Mouse (Mus musculus) lung, postnatal 4 days (tissue): ENCODE data around the gene Tmem63a.
A peak's percentile ranks its signal among the peaks of the same experiment; 100 is the strongest.
"Not testable (repeated sequence)": the region's sequence is repeated elsewhere in the genome, so short reads cannot be mapped to it uniquely, and the experiment has no call there.

ENCODE experiments used
- DNase-seq, 2 experiments: peaks; one replicate each; pipeline ENCODE4 v3.0.0; 2021

The Tmem63a gene

DNA sequence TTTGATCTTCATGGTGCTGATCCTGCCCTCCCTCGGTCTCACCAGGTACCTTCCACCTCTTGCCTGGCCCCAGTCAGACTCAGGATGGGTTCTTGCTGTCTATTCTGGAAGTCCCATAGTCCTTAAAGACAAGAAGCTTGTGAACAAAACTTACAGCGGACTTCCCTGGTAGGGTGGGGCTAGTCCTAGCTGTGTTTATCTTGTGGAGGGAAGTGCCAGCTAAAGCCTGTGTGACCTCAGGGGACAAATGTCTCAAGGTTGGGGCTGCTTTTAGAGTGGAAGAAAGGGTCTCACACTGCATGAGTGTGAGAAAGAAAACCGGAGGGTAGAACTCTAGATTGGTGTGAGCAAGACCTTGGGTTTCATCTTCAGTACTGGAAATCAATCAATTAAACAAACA is 23.6 kb downstream of the Tmem63a start:
- DNase-seq: peak in 1 of 2 experiments; percentile 10

DNA sequence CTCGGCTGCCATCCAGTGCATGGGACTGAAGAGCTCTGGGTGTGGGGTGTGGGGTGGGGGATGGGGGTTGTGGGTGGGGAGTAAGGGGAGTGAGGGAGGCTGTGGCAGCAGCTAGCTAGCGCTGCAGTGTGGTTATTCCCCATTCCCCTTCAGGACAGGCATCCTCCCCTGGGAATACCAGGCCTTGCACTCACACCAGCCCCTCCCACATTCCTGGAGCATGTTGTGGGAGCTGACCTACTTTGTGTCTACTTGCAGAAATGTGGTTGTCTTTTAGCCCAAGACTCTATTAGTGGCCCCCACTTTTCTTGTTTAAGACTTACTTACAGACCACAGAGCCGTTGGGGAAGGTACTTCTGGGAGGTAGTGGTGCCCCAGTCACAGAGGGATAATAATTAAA is 24.4 kb downstream of the Tmem63a start:
- peak; percentile 53 to 72 for DNase-seq

DNA sequence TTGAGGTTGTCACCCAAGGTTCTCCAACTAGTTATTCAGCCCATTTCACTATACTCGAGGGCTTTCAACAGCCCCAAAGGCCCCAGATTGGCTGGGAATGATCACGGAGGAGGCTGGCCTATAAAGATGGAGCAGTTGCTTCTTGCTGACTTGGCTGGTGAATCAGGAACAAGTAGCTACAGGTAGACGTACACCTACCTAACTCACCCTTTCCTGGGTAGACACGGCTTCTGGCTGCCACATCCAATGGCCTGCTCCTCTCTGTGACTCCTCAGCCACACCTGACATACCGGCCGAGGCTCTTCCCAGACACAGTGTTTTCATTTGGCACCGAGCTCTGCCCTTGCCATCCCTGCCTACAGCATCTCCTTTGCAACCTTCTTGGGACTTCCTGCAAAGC is 25.1 kb downstream of the Tmem63a start:
- peak in 1 of 2 experiments; percentile 11 for DNase-seq

DNA sequence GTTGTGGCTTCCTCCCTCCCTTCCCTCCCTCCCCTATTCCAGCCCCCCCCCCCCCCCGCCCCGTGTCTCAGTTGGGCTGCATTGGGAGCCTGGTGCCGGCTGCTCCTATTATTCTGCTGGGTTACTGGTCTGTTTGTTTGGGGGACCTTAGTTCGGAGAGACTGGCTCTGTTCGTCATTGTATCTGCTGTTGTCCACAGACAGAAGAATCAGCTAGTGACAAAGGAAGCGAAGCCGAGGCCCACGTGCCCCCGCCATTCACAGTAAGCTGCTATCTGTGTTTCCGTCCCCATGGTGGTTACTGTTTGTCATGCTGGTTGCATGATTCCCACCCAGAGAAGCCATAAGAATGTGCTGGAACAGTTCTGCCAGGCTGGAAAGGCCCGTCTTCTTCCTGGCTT is 30.8 kb downstream of the Tmem63a start:
- DNase-seq: no peak

DNA sequence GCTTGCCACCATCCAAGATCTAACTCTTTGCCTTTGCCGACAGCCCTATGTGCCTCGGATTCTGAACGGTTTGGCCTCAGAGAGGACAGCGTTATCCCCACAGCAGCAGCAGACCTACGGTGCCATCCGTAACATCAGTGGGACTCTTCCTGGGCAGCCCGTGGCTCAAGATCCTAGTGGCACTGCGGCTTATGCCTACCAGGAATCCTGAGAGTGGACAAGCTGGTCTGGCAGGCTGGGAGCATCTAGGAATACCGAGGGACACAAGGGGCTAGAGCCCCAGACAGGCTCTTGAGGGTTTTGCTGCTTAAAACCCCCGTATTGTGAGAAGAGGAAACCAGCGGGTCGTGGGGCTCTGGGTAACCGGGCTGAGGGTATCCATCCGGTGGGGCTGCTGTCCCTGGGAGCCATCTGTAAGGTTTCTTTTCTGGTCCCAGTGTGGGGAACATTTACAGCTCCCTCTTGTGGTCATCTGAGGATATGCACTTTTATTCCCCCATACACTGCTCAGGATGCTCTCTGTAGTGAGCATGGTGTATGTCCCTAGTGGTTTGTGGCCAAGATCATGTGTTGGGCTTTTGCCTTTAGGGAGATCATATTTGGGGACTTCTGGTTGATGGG is 32.1 kb downstream of the Tmem63a start:
- peak in 1 of 2 experiments; percentile 55 for DNase-seq

DNA sequence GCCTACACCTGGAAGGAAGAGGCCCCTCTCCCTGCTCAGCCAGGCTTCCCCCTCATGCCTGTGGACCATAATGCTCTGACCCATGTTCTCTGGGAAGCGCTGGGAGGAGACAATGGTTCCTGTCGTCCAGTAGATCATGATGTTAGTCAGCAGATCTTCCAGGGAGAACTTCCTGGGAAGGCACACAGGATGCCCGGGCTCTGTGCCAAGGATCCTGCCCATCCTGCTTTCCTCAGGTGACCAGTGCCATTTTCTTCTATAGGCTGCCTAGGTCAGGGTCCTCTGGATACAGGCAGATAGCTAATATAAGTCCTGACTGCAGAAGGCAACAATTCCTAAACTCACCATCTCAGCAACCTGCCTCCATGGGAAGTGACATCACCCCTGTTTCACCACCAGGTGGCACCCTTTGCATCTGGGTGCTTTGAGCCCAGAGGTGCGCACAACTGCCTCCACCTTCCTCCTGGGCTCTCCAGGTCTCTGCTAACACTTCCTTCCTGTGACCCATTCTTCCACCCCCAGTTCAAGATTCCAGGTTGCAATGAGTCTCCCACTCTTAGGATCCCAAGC is 34.1 kb downstream of the Tmem63a start:
- DNase-seq: peak in 1 of 2 experiments; percentile 57

DNA sequence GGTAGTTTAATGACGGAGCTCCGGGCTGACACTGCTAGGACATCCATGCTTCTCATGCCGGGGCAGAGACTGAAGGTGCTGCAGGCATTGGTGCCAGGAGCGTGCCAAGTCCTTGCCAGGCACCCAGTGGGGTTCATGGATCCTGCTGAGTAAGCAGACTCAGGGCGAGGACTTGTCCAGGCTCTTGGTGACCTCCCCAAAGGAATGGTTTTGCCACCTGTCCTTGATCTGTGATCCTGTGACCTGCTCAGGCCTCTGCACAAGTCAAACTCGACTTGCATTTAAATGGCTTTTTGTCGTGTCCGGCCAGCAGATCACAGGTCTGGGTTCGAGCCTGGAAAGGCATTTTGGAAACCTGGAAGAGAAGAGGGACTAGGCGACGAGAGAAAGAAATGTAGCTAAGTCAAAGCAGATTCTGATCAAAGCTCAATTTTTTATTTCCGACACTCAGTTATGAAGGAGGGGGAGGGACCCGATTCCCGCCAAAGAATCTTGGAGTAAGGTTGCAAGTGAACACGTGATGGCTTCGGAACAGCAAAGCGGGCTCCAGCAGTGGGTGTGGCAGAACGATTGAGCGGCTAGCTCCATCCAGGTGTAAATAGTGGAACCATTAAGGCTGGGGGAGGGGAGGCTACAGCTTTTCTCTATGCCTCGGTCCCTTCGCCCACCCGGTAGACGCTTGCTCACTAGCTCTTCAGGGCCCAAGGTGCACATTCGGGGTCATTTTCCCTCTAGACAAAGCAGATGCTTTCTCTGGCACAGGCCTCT is 37.5 kb downstream of the Tmem63a start:
- DNase-seq: no peak

DNA sequence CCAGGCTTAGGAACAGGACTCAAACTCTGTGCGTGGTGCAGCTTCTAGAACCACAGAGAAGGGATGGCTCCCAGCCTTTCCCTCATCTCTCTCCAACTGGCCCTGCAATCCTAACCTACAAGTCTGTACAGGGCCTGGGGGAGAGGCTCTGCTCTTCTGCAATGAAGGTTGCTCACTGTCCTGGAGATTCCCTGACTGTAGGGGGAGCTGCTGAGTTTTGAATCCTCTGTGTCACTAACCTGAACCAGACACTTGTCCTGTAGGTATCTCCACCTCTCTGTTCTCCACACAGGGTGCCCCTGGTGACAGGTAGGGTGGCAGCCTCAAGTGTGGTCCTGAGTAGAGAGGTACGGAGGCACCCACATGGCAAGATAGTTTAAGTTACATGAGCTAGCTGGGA is 38.3 kb downstream of the Tmem63a start:
- no peak for DNase-seq

DNA sequence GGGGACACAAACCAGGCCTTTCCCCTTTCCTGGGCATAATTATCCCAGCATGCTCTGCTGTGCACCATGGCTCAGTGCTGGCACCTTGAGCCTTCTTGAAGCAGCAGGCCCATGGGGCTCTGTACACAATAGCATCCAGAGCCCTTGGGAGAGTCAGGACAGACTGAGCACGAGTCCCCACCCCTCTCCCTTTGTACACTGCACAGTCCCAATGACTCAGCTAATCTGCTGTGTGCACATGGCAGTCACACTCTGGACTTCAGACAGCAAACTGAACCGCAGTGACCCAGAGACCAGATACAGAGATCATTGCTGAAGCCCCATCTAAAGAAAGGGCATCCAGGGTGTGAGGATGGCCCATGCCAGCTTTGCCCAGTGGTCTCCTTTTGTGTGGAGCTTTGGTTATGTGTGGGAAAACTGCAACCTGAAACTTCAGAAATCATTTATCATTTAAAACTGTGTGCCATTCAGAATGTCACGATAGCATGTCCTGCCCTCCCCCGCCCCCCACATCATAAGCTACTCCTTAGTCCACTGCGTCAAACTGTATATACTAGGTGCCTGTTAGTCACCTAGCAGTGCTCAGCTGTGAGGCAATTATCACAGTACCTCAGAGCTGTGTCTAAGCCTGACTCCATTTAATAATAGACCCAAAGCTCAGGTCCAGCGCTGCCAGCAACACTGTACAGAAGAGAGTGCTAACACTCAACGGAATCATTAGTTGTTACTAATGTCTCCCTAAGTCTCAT is 39.3 kb downstream of the Tmem63a start:
- not testable (repeated sequence) for DNase-seq

DNA sequence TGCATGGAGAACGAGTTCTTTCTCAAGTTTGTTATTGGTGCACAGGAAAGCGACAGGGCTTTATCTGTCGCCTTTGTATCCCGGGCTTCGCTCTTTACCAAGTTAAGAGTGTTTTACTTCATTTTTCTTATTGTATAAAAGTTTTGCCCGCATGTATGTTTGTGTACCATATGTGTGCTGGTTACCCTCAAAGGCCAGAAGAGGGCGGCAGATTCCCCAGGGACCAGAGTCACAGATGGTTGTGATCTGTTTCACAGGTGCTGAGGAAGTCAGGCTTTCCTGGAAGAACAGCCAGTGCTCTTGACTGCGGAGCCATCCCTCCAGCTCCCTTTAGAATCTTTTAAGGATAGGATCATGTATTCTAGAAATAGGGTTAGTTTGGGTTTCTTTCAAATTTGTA is 44.6 kb downstream of the Tmem63a start:
- no peak for DNase-seq

DNA sequence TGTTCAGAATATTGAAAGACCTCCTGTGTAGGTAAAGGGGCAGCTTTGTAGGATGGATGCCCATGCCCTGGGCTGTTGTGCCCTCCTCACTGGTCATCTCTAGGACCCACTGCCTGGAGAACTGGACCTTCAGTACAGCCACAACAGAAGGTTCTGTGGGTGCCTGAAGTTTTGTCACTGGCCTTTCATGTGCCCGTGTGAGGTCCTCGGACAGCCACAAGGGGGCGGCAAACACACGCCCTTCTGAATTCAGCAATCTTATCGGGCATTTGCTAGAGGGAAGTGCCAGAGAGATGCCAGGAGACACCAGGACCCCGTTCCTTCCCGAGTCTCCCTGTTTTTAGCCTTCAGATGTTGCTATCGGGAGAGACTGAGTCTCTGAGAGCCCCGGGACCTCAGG is 45.6 kb downstream of the Tmem63a start:
- peak; percentile 67 to 82 for DNase-seq

DNA sequence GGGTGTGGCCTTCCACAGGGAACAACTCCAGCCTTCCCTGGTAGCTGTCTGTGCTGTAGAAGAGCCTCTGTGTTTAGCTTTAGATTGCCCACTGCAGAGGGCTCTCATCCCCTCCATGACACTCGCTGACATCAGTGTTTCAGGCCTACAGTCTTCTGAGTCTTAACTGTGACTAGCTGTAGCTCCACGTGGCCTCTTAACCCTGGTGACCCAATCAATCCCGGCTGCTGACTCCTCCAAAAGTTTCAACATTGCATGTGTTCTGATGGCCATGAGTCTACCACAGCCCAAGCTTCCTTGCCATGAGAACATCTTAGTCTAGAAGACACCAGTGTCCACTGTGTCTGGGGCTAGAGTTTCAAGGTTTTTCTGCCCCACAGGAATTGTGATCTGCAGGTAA is 48.5 kb downstream of the Tmem63a start:
- DNase-seq: no peak

DNA sequence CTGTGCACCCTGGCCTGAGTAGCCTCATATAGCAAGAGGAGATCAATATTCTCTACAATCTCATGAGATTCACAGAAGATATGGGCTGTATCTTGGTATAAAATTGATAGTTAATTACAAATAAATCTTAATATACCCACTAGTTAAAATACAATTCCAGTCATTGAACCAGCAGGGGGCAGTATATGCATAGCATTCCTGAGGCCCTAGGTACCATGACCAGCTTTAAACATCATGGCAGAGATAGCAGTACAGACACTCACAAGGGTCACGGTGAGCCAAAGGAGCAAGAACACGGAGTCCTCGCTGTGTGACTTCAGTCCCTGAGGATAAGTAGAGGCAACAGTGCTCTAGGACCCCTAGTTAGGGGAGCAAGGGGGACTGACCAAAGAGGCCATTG is 50.0 kb downstream of the Tmem63a start:
- peak in 1 of 2 experiments; percentile 46 for DNase-seq

DNA sequence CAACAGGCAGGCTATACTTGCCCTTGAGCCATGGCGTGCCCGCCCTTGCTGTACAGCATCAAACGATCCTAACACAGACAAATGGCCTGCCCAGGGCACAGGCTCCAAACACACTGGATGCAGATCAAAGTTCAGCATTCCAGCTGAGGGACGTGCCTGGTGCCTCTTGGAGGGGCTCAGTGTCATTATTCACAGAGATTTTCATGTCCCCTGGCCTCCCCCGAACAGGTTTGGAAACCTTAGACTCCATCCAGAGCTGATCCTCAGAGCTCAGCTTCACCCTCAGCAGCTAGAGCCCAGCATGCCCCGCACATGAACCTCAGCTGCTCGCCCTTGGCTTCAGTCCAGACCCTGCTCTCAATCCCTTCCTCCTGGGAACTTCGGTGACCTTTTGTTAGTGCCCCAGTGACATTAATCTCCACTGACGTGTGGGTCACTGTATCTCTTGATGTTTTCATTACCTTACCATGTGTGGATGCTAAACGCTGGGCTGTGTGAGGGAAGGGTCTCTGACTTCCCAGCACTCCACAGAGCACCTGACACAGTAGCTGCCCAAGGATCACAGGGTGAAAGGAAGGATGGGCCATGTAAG is 58.5 kb downstream of the Tmem63a start:
- DNase-seq: no peak

DNA sequence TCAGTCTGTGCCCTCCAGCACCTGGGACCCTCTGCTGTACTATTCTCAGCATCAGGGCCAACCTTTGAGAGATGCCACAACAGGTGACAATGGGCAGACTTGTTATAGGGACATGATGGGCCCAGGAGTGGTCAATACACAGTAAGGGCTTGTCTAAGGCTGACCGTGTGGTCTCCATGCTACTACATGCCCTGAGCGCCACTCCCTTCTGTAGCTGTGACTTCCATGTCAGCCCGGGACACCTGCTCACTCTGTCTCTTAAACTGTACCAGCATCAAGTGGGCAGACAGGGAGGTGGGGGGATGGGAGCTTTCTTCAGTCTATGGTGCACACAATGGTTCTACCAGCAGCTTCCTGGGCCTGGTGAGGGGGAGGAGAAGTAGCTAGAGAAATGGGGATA is 59.1 kb downstream of the Tmem63a start:
- DNase-seq: no peak

DNA sequence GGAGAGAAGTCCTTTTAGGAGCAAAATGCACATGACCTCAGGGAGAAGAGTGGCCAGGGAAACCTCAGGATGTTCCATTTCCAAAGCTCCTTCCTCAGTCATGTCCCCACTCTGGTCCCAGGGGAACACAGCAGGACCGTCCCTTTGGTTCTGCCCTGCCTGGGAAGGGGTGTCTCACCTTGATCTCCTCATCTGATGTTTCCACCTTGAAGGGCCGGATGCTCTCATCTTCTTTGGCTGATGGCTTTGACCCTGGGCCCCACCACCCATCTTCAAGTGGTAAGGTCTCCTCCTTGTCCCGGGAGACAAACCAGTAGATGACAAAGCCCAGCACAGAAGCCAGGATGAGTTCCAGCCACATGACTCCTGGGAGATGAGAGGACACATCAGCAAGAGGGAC is 59.5 kb downstream of the Tmem63a start:
- no peak for DNase-seq

DNA sequence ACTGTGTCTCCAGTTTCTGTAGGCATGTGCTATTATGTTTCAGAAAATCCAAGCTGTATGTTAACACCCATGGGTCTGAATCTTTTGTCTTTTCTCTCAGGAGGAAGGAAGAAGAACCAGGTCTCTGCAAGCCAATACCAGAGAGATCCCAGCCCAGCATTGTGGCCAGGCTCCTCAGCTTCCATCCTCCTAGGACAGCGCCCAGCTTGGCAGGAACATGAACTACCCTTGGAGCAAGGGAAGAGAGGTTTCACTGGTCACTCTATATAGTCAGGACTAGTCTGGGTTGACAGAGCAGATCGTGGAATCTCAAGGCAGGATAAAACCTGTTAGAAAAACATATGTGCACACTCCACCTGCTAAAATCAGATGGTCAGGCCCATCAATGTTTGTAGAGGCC is 61.6 kb downstream of the Tmem63a start:
- DNase-seq: no peak

DNA sequence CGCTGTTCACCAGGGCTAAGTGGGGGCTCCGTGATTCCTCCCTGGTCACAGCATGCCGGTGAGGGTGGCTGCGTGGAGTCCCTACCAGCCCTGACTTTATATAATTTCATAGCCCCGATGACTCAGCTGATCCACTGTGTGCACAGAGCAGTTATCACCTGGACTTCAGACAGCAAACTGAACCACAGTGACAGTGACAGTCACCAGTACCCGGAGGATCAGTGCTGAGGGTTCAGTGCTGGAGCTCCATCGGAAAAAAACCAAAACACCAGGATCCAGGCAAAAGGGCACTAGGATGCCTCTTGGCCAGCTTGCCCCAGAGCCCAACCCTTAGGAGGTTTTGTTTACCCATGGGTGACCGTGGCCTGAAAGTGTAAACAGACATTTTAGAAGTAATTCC is 63.2 kb downstream of the Tmem63a start:
- no peak for DNase-seq

DNA sequence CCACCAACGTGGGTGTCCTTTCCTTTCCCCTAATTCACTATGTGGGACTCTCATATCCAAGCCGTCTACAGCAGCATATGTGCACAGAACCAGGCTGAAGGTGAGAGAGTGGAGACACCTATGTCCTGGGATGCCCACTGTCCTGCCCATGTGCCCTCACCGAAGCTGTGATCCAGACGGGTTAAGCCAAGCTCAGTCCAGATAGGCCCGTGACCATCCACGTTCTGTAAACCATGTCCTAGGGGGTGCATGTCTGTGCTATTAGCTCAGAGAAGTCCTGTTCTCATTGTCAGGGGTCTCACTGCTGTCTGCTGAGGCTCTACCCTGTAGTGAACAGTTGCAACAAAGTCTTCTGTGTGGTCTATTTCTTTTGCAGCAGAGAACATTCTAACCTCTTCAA is 65.7 kb downstream of the Tmem63a start:
- no peak for DNase-seq

DNA sequence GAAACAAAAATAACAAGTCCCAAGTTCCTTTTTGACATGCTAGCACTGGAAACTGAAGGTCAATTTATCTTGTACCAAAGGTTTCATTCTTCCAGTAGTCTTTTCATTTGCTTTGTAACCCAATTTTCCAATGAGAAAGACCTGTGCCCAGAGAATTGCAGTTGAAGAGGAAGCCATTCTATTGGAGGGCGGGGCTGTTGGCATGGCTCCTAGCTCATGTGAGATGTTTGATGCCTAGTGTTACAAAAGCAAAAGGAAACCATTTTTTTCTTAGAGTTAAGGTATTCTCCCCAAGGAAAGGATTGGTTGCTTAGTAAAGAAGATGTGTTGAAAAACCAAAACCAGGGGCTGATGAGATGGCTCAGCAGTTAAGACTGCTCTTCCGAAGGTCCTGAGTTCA is 66.1 kb downstream of the Tmem63a start:
- DNase-seq: peak; percentile 34 to 61

DNA sequence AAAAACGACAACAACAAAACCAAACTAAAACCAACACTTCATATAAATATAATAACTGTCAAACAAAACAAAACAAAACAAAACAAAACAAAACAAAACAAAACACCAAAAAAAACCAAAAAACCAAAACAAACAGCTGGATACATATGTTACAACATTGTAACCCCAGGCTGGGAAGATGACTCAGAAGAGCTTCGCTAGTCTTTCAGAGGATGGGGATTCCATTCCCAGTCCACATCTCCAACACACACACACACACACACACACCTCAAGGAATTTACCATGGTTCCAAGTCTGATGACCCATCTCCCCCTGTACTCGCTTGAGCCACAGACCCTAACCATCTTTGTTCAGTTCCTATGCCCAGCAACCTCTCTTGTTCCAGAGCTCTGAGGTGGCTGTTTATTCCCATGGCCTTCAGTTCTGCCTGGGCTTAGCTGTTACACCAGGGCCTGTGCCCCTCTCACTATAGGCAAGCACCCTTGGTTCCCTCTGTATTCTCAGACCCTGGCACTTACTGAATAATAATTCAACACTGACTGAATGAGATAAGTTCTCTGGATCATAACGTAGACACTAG is 67.0 kb downstream of the Tmem63a start:
- DNase-seq: no peak

DNA sequence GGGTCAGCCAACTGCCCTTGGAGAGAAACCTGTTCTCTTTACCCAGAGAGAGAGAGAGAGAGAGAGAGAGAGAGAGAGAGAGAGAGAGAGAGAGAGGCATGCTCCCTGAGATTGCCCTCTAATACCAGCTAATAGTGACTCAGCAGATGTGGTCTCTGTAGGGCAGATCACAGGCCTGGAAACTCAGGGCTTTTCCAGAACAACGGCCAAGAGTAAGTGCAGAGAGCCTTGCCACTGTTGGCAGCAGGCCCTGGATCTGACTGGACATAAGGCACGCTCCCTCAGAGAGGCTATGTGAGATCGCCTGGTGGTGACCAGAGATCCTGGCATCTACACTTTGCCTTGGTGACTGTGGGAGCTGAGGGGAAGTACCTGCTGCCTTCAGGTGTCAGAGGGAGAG is 67.6 kb downstream of the Tmem63a start:
- DNase-seq: peak; percentile 49 to 66
